Mouse (Mus musculus) G1E (cell line): Measurements from ENCODE around the gene Slc9a8. TPM values are rescaled to one million over a fixed set of nuclear protein-coding genes. Genes with fewer than 3 reads are reported as not detected.

Source experiments
- ATAC-seq: 2 replicates; pipeline ENCODE4 v1.8.0; 2016; ENCODE audit warnings: mild to moderate bottlenecking; ENCODE audit not compliant: insufficient number of reproducible peaks, poor library complexity, low FRiP score, severe bottlenecking; ENCODE audit errors: extremely low read depth
- DNase-seq: peaks from one replicate; pipeline ENCODE4 v3.0.0; 2012; ENCODE audit warnings: low spot score
- H3K27me3 ChIP-seq: 2 replicates; pipeline ENCODE4 v1.6.1; 2012; ENCODE audit warnings: mild to moderate bottlenecking, low read length, inconsistent platforms; ENCODE audit not compliant: insufficient read depth
- H3K36me3 ChIP-seq: replicated peaks from 2 replicates; pipeline ENCODE3; 2012; ENCODE audit warnings: mild to moderate bottlenecking, inconsistent platforms
- H3K4me1 ChIP-seq: 2 replicates; pipeline ENCODE4 v1.6.1; 2012; ENCODE audit warnings: low read depth, low read length, inconsistent platforms, mixed read lengths; ENCODE audit not compliant: insufficient read depth
- H3K4me3 ChIP-seq: 2 replicates; pipeline ENCODE4 v1.5.1; 2012; ENCODE audit warnings: low read depth, mild to moderate bottlenecking, inconsistent platforms, low read length, moderate library complexity, mixed read lengths
- H3K9me3 ChIP-seq: replicated peaks from 2 replicates; pipeline ENCODE4 v1.6.1; 2012; ENCODE audit warnings: inconsistent platforms
- CTCF ChIP-seq: IDR thresholded peaks from 2 replicates; pipeline ENCODE4 v1.5.1; 2012; ENCODE audit warnings: low read depth, low read length, inconsistent platforms, mixed read lengths
- GATA1 ChIP-seq: IDR thresholded peaks from 2 replicates; pipeline ENCODE4 v1.6.1; 2012; ENCODE audit warnings: borderline replicate concordance, low read length, inconsistent platforms, mixed read lengths
- GATA2 ChIP-seq: IDR thresholded peaks from 2 replicates; pipeline ENCODE4 v1.6.1; 2012; ENCODE audit warnings: low read depth, low read length, inconsistent platforms, borderline replicate concordance
- POLR2AphosphoS5 ChIP-seq: IDR thresholded peaks from 2 replicates; pipeline ENCODE4 v1.6.1; 2012; ENCODE audit warnings: low read depth, low read length, inconsistent platforms; ENCODE audit not compliant: insufficient replicate concordance
- TAL1 ChIP-seq: conservative IDR thresholded peaks from 2 replicates; pipeline ENCODE4 v1.6.1; 2012; ENCODE audit warnings: low read depth, low read length, inconsistent platforms, mixed read lengths
- polyA plus RNA-seq: library from polyadenylated mRNA; stranded (reverse); fragments of >175 nt; gene quantifications from 2 replicates; pipeline ENCODE4 v1.2.3, GENCODE M21; 2012
- total RNA-seq, 2 experiments: library from RNA; stranded (forward) in 1 of 2; stranded (reverse) in 1 of 2; fragments of 200-1000 nt in 1 of 2; fragments of >200 nt in 1 of 2; fragmentation: Nextera tagmentation in 1 of 2; gene quantifications; 2 replicates each; pipeline ENCODE4 v1.2.3; 2014 to 2017

The Slc9a8 gene
- total and polyA plus RNA-seq, 3 experiments: 13.2 to 90.4 (median 24.4) TPM

DNA sequence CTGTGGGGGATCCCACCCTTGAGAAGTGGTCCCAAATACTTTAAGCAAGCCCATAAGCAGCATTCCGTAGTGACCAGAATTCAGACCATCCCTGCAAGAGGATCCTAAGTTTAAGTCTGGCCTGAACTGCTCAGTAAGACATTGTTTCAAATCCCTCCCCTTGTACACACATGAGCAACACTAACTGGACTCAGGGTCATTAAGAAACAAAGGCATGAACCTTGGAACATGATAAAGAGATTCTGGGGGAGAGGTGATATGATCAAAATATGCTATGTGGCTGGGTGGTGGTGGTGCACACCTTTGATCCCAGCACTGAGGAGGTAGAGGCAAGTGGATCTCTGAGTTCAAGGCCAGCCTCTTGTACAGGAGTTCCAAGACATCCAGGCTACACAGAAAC is 58.0 kb downstream of the Slc9a8 start:
- DNase-seq (no peak), ATAC-seq (no peak)
- Histone ChIP-seq H3K4me3 (no peak overlapping the region), H3K27me3 (no peaks in the 10 kb centered on the region), H3K36me3 (peaks cover 87% of the 10 kb centered on the region), H3K9me3 (no peaks in the 10 kb centered on the region), H3K4me1 (peaks cover 12% of the 10 kb centered on the region)
- no peak for TF ChIP-seq CTCF
- TF ChIP-seq TAL1: no peak
- no peak for TF ChIP-seq GATA2
- TF ChIP-seq POLR2AphosphoS5: no peak
- TF ChIP-seq GATA1: no peak

DNA sequence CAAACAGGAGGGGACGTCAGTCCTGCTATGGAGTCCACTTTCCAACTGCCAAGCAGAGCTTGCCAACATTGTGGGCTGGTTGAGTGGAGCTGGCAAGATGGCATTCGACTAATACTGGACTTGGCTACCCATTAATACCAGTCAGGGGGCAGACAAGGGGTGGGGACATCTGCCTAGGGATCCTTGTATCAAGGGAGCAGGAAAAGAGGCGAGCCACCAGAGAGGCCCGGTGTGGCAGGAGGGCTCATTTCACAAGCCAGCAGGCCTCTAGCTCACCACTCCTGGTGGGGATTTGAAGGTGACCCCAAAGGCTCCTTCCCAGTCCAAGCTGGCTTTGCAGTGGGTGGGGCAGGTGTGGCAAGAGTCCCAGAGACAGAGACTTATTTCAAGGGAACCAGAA is 61.2 kb downstream of the Slc9a8 start:
- H3K9me3 ChIP-seq: no peaks in the 10 kb centered on the region
- DNase-seq: no peak
- peaks cover 87% of the 10 kb centered on the region for H3K36me3 ChIP-seq
- peaks cover 24% of the 10 kb centered on the region for H3K4me1 ChIP-seq
- TF ChIP-seq POLR2AphosphoS5 (no peak), GATA2 (no peak), TAL1 (no peak), GATA1 (no peak), CTCF (no peak)
- no peak for ATAC-seq
- no peak overlapping the region for H3K4me3 ChIP-seq
- no peaks in the 10 kb centered on the region for H3K27me3 ChIP-seq

DNA sequence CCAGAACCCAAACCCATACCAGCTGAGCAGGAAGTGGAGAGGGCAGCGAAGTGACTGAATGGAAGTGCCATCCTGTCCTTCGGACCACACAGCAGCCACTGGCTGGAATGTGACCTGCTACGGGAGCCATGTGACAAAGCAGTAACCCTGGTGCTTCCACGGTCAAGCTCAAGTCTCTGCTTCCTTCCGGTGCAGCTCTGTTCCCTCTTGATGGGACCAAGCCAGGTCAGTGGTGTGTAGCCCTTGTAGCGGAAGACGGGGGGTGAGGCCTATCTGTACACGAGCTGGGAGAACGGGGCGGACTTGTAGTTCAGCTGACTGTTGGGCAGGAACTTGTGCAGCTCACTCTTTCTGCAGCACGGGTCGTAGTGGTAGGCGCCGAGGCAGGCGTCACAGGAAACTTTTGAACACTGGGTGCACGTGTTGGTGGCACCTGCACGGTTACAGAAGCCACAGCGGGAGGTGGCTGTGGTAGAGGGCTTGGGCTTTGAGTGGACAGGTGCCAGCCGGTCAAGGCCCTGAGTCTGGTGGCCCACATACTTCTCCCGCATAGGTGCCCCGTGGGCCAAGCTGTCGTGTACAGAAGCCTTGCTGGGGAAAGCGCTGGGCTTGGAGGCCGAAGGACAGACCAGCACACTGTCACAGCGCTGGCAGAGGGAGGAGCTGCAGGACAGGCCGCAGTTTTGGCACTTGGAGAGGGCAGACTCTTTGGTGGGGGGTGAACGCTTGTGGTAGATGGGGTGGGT is 61.7 kb downstream of the Slc9a8 start:
- no peak for ATAC-seq
- Histone ChIP-seq H3K4me1 (peaks cover 26% of the 10 kb centered on the region), H3K36me3 (peaks cover 90% of the 10 kb centered on the region), H3K4me3 (no peak overlapping the region), H3K27me3 (no peaks in the 10 kb centered on the region), H3K9me3 (no peaks in the 10 kb centered on the region)
- no peak for TF ChIP-seq CTCF
- no peak for TF ChIP-seq TAL1
- no peak for TF ChIP-seq GATA1
- no peak for TF ChIP-seq GATA2
- TF ChIP-seq POLR2AphosphoS5: no peak
- no peak for DNase-seq

DNA sequence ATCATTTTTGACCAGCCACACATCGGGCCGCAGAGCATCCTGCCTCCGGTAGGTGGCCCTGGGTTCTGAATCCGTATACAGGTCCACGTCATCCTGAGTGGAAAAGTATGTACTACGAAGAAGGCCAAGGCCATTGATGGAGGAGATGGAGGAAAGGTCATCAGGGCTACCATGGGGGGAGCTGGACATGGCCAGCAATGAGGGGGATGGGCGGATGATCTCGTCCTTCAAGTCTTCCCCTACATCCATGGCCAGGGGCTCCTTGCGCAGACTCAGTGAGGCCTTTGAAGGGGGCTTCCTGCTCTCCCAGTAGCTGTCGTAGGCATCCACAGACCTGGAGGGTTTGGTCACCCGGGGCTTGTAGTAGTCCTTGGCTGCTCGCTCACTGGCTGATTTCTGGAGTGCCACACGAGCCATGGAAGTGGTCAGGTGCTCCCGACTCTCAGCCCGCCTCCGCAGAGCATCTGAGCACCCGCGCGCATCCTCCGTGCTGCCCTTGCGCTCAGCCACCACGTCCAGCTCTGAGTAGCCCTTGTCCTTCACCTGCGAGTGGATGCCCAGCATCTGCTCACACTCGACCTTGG is 62.4 kb downstream of the Slc9a8 start:
- no peak for DNase-seq
- no peak overlapping the region for H3K4me3 ChIP-seq
- H3K36me3 ChIP-seq: peaks cover 92% of the 10 kb centered on the region
- H3K4me1 ChIP-seq: peaks cover 29% of the 10 kb centered on the region
- no peaks in the 10 kb centered on the region for H3K9me3 ChIP-seq
- no peaks in the 10 kb centered on the region for H3K27me3 ChIP-seq
- TF ChIP-seq GATA2 (no peak), CTCF (no peak), GATA1 (no peak), POLR2AphosphoS5 (no peak), TAL1 (no peak)
- no peak for ATAC-seq

DNA sequence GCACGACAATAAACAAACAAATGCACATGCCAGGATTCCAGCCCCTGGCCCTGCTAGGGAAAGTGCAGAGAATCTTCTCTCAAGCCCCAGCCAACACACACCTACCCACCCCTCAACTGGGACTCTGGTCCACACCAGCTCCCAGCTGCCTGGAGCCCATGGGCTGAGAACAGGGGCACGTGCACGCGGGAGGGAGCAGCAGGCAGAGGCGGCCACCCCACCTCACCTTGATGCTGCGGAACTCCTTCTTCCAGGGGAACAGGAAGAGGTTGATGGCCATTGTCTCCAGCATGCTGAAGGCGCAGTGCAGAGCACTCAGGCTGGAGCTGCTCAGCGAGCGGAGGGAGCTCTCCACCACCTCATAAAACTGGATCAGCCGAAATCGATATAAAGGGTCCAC is 63.4 kb downstream of the Slc9a8 start:
- H3K4me3 ChIP-seq: no peak overlapping the region
- no peak for DNase-seq
- peaks cover 90% of the 10 kb centered on the region for H3K36me3 ChIP-seq
- TF ChIP-seq POLR2AphosphoS5 (no peak), CTCF (no peak), GATA1 (no peak), GATA2 (no peak), TAL1 (no peak)
- no peak for ATAC-seq
- peaks cover 29% of the 10 kb centered on the region for H3K4me1 ChIP-seq
- no peaks in the 10 kb centered on the region for H3K27me3 ChIP-seq
- H3K9me3 ChIP-seq: no peaks in the 10 kb centered on the region

DNA sequence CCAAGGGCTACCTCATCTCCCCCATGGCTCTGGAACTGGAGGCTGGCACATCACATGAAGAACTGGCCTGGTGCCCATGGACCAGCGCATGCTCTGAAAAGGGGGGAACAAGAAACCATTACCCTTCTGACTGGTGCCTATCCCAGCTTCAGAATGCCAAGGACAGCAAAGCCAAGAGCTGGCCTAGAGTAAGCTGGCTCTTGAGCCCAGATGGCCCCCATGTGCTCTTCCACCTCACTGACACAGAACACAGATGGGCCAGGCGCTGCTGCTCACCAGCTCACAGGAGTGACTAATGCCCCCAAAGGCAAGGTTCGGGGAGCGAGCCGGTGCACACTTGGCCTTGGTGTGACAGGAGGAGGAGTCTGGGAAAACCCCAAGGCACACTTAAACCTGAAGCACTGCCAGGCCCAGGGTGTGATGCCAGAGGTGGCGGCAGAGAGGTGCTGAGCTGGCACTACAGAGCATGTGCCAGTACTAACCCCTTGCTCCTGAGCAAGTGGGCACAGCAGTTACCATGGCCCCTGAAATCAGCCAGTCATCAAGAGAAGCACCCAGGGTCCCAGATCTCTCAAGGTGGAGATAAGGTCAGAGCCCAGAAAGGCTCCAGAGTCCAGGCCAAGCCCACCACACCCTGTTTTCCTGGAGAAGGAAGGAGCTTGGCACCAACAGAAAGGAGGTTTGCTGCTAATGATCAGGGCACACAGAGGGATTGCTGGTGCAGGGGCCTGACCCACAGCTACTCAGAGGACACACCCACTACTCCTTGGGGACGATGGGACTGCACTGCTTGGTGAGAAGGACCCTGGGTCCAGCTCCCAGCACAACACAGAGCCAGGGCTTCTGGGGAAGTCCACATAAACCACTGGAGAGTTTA is 64.2 kb downstream of the Slc9a8 start:
- Histone ChIP-seq H3K36me3 (peaks cover 84% of the 10 kb centered on the region), H3K4me1 (peaks cover 33% of the 10 kb centered on the region)
- DNase-seq: no peak

More for the DNA sequence above, 64.2 kb downstream of the Slc9a8 start:
- H3K4me3 ChIP-seq: no peak overlapping the region
- no peak for ATAC-seq
- H3K9me3 ChIP-seq: no peaks in the 10 kb centered on the region
- no peak for TF ChIP-seq GATA1
- TF ChIP-seq POLR2AphosphoS5: no peak
- H3K27me3 ChIP-seq: no peaks in the 10 kb centered on the region
